Mouse (Mus musculus): ENCODE results near the gene Mcts2. TPM values are rescaled to one million over a fixed set of nuclear protein-coding genes. Genes with fewer than 3 reads are reported as not detected.
A peak's percentile ranks its signal among the peaks of the same experiment; 100 is the strongest.

The Mcts2 gene
- polyA plus RNA-seq, 1 experiment: not detected

DNA sequence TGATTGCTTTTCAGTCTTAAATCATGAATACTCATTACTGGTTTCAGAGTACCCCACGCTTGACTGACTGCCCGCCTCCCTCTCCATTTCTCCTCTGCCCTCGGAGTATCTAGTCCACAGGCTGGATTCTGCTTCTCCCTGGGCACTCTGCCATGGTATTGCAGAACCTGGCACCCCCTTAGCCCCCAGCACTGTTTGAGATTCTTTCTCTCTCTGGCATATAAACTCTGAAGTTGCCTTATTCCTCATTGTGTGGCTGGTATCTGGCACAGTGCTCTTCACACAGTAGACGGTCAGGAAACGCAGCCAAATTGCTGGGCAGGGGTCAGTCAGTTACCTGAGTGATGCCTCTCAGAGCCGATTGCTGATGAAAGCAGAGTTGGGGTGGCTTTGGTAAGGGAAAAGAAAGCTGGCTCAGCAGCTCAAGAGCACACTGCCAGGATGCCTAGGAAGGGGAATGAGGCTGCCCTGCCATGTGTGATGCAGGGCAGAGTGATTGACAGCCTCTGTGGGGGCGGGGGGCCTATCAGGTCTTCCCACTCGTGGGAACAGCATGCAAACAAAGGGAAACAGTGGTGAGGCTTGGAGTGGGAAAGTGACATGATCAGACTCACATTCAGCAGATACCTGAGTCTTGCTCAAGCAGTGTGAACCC lies 7.0 kb upstream of the Mcts2 start:
- no peak for TF ChIP-seq CTCF (IDR thresholded peaks at IDR 0.05; ENCODE audit: insufficient read depth, low read depth, low read length)
- TF ChIP-seq POLR2A (IDR thresholded peaks at IDR 0.05; ENCODE audit: insufficient read depth, low read depth, low read length): no peak
- Histone ChIP-seq H3K4me3 (ENCODE audit: insufficient read depth, low read depth, low read length) (no peak overlapping the region), H3K27ac (ENCODE audit: insufficient read depth, low read depth, low read length) (no peak overlapping the region), H3K4me1 (ENCODE audit: control insufficient read depth, insufficient read depth, low read length) (peaks cover 16% of the 10 kb centered on the region; the same call in 1 of the 2 replicates)
- WGBS: 36% methylated on average over 8 of the region's 8 CpGs

GRCm38 (mm10) chr2:152683086-152683485 lies 3.7 kb upstream of the Mcts2 start:
- TF ChIP-seq POLR2A (IDR thresholded peaks at IDR 0.05; ENCODE audit: insufficient read depth, low read depth, low read length): no peak
- no peak for TF ChIP-seq CTCF (IDR thresholded peaks at IDR 0.05; ENCODE audit: insufficient read depth, low read depth, low read length)
- H3K4me1 ChIP-seq (ENCODE audit: control insufficient read depth, insufficient read depth, low read length): peaks cover 11% of the 10 kb centered on the region; the same call in 1 of the 2 replicates
- no peak overlapping the region for H3K4me3 ChIP-seq (ENCODE audit: insufficient read depth, low read depth, low read length)
- H3K27ac ChIP-seq (ENCODE audit: insufficient read depth, low read depth, low read length): no peak overlapping the region
- 85% methylated on average over 5 of the region's 5 CpGs for WGBS

- Histone ChIP-seq H3K4me1 (ENCODE audit: control insufficient read depth, insufficient read depth, low read length) (no peaks in the 10 kb centered on the region), H3K27ac (ENCODE audit: insufficient read depth, low read depth, low read length) (peak overlapping the region; percentile 23; the same call in 1 of the 2 replicates), H3K4me3 (ENCODE audit: insufficient read depth, low read depth, low read length) (no peak overlapping the region)
- TF ChIP-seq CTCF (IDR thresholded peaks at IDR 0.05; ENCODE audit: insufficient read depth, low read depth, low read length): no peak
- TF ChIP-seq POLR2A (IDR thresholded peaks at IDR 0.05; ENCODE audit: insufficient read depth, low read depth, low read length): no peak
- WGBS: 54% methylated on average over 12 of the region's 12 CpGs
Observed at GRCm38 (mm10) chr2:152686399-152686798, 436 bp upstream of the Mcts2 start.

- WGBS: 63% methylated on average over 7 of the region's 7 CpGs
- H3K4me3 ChIP-seq (ENCODE audit: insufficient read depth, low read depth, low read length): no peak overlapping the region
- H3K4me1 ChIP-seq (ENCODE audit: control insufficient read depth, insufficient read depth, low read length): peaks cover 9% of the 10 kb centered on the region
- H3K27ac ChIP-seq (ENCODE audit: insufficient read depth, low read depth, low read length): no peak overlapping the region
- no peak for TF ChIP-seq POLR2A (IDR thresholded peaks at IDR 0.05; ENCODE audit: insufficient read depth, low read depth, low read length)
- TF ChIP-seq CTCF (IDR thresholded peaks at IDR 0.05; ENCODE audit: insufficient read depth, low read depth, low read length): no peak
Observed at GRCm38 (mm10) chr2:152691564-152692217, 4.9 kb downstream of the Mcts2 start.

GRCm38 (mm10) chr2:152693233-152693632 lies 6.4 kb downstream of the Mcts2 start:
- WGBS: 12% methylated on average over 9 of the region's 9 CpGs
- H3K27ac ChIP-seq (ENCODE audit: insufficient read depth, low read depth, low read length): peak overlapping the region; percentile 7; the same call in 1 of the 2 replicates
- H3K4me3 ChIP-seq (ENCODE audit: insufficient read depth, low read depth, low read length): peak overlapping the region; percentile 30; the same call in 1 of the 2 replicates
- TF ChIP-seq POLR2A (IDR thresholded peaks at IDR 0.05; ENCODE audit: insufficient read depth, low read depth, low read length) (no peak), CTCF (IDR thresholded peaks at IDR 0.05; ENCODE audit: insufficient read depth, low read depth, low read length) (peak; percentile 79)
- peaks cover 9% of the 10 kb centered on the region for H3K4me1 ChIP-seq (ENCODE audit: control insufficient read depth, insufficient read depth, low read length)

- 88% methylated on average over 13 of the region's 13 CpGs for WGBS
- TF ChIP-seq POLR2A (IDR thresholded peaks at IDR 0.05; ENCODE audit: insufficient read depth, low read depth, low read length) (no peak), CTCF (IDR thresholded peaks at IDR 0.05; ENCODE audit: insufficient read depth, low read depth, low read length) (no peak)
- peak overlapping the region; percentile 30; the same call in 1 of the 2 replicates for H3K4me3 ChIP-seq (ENCODE audit: insufficient read depth, low read depth, low read length)
Observed at GRCm38 (mm10) chr2:152693735-152694134, 6.9 kb downstream of the Mcts2 start.

DNA sequence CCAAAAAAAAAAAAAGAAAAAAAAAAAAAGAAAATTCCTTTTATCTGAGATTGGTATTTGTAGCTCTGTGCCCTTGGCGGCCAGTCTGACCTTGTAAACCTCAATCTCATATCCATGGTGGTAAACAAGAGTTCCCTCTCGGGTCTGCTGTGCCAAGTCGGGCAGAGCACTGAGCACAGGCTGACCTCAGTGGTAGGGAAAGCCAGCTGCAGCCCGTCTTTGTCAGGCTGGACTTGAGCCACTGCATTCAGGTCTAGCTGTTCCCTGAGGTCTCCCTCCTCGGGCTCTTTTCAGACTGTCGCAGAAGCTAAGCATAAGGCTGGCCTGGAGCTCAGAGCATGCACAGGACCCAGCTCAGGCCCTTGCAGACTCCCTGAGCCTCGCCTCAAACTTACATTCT lies 7.9 kb downstream of the Mcts2 start:
- TF ChIP-seq CTCF (IDR thresholded peaks at IDR 0.05; ENCODE audit: insufficient read depth, low read depth, low read length): no peak
- TF ChIP-seq POLR2A (IDR thresholded peaks at IDR 0.05; ENCODE audit: insufficient read depth, low read depth, low read length): no peak
- H3K27ac ChIP-seq (ENCODE audit: insufficient read depth, low read depth, low read length): no peak overlapping the region
- no peak overlapping the region for H3K4me3 ChIP-seq (ENCODE audit: insufficient read depth, low read depth, low read length)
- peaks cover 9% of the 10 kb centered on the region for H3K4me1 ChIP-seq (ENCODE audit: control insufficient read depth, insufficient read depth, low read length)
- WGBS: 62% methylated on average over 7 of the region's 7 CpGs

More at GRCm38 (mm10) chr2:152693735-152694134, 6.9 kb downstream of the Mcts2 start:
- peak overlapping the region; percentile 7; the same call in 1 of the 2 replicates for H3K27ac ChIP-seq (ENCODE audit: insufficient read depth, low read depth, low read length)
- peaks cover 9% of the 10 kb centered on the region for H3K4me1 ChIP-seq (ENCODE audit: control insufficient read depth, insufficient read depth, low read length)

DNA sequence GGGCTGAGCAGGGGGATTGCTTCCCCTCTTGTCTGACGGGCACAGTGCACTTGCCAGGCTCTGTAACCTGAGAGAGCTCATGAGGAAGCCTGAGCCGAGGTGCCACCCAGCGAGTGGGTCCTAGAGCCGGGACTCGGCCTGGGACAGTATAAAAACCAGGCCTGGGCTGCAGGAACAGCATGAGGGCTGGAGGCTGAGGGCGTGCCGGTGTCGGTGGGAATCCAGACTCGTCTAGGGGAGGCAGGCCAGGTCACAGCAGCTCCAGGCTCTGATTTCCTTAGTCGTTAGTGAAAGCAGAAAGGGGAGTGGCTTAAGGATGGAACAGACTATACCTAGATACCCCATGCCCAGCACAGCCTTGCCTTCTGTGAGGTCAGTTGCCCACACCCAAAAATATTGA lies 9.2 kb downstream of the Mcts2 start:
- TF ChIP-seq CTCF (IDR thresholded peaks at IDR 0.05; ENCODE audit: insufficient read depth, low read depth, low read length) (no peak), POLR2A (IDR thresholded peaks at IDR 0.05; ENCODE audit: insufficient read depth, low read depth, low read length) (no peak)
- 60% methylated on average over 10 of the region's 10 CpGs for WGBS
- Histone ChIP-seq H3K4me3 (ENCODE audit: insufficient read depth, low read depth, low read length) (no peak overlapping the region), H3K27ac (ENCODE audit: insufficient read depth, low read depth, low read length) (no peak overlapping the region), H3K4me1 (ENCODE audit: control insufficient read depth, insufficient read depth, low read length) (peaks cover 14% of the 10 kb centered on the region)

Data from olfactory bulb, adult 2 months (tissue).